ENCODE assay signal across 8 mouse cellular contexts in genomic region chr3:145923874-145924577, GRCm38 (mm10). TPM values are rescaled to one million over a fixed set of nuclear protein-coding genes. Genes with fewer than 3 reads are reported as not detected.
DNase-seq lines count a peak whose midpoint lies in the region; ATAC-seq lines count a peak whose summit lies in the region.

No protein-coding gene starts in this region.

- H3K4me2 ChIP-seq in forebrain, embryonic 14.5 days (ENCODE audit: low read length): peak overlapping the region; percentile 74
- H3K4me2 ChIP-seq in neural tube, embryonic 15.5 days: peak overlapping the region; percentile 72

- H3K27me3 ChIP-seq in forebrain, embryonic 14.5 days (replicated peaks; ENCODE audit: control insufficient read depth, insufficient read depth, low read length): no peaks in the 10 kb centered on the region
- no peaks in the 10 kb centered on the region for H3K27me3 ChIP-seq in neural tube, embryonic 15.5 days (replicated peaks)

- intact Hi-C loops in heart, postnatal 14 days (cut with DNase I): loop anchor here (5.0 to 10.0 kb wide), 3 partner anchors 277 to 809 kb away; partner anchors contain the start of genes Ccn1 and Odf2l

- no peaks in the 10 kb centered on the region for H3K9me3 ChIP-seq in forebrain, embryonic 14.5 days (replicated peaks; ENCODE audit: control insufficient read depth, low read length)
- H3K9me3 ChIP-seq in neural tube, embryonic 15.5 days (replicated peaks): no peaks in the 10 kb centered on the region

- peak overlapping the region; percentile 82 for H3K9ac ChIP-seq in forebrain, embryonic 14.5 days (ENCODE audit: low read length)
- peak overlapping the region; percentile 70 for H3K9ac ChIP-seq in neural tube, embryonic 15.5 days (replicated peaks)

- DNase-seq in ES-CJ7 (ENCODE audit: low read depth, low spot score): peak; percentile 100
- peak; percentile 99 for DNase-seq in cerebellum, adult 11 months
- peak; percentile 100 for DNase-seq in forebrain, embryonic 14.5 days (ENCODE audit: low spot score)
- peak; percentile 99 for DNase-seq in heart, postnatal 14 days
- DNase-seq in layer of hippocampus, adult 11-12 months (ENCODE audit: low spot score): peak; percentile 99
- peak; percentile 99 to 100 for DNase-seq in lung, adult 18-20 months
- DNase-seq in testis, postnatal 14 days (ENCODE audit: low spot score): peak; percentile 100

- H3K4me3 ChIP-seq in forebrain, embryonic 14.5 days (ENCODE audit: low read depth, low read length): peak overlapping the region; percentile 80
- peak overlapping the region; percentile 95 for H3K4me3 ChIP-seq in neural tube, embryonic 15.5 days (replicated peaks)

- peak overlapping the region; percentile 90 for H3K27ac ChIP-seq in forebrain, embryonic 14.5 days (ENCODE audit: low read depth, low read length)
- H3K27ac ChIP-seq in neural tube, embryonic 15.5 days (replicated peaks): peak overlapping the region; percentile 93

- WGBS in forebrain, embryonic 14.5 days: under 1% methylated on average over 56 of the region's 58 CpGs
- under 1% methylated on average over 56 of the region's 58 CpGs for WGBS in neural tube, embryonic 15.5 days

- peaks cover 6% of the 10 kb centered on the region for H3K36me3 ChIP-seq in forebrain, embryonic 14.5 days (ENCODE audit: control insufficient read depth, insufficient read depth, low read length)
- H3K36me3 ChIP-seq in neural tube, embryonic 15.5 days: peaks cover 5% of the 10 kb centered on the region; the same call in 1 of the 2 replicates

- ATAC-seq in forebrain, embryonic 14.5 days: peak; percentile 100
- ATAC-seq in neural tube, embryonic 15.5 days (ENCODE audit: low FRiP score): peak; percentile 100

- peaks cover 9% of the 10 kb centered on the region for H3K4me1 ChIP-seq in forebrain, embryonic 14.5 days (ENCODE audit: control insufficient read depth, insufficient read depth, low read length)
- peaks cover 17% of the 10 kb centered on the region for H3K4me1 ChIP-seq in neural tube, embryonic 15.5 days

RNA-seq across cellular contexts. Expression of gene Bcl10, which starts 1.4 kb away (rescaled TPM):
- 41.7 and 50.4 TPM in 2 replicates for polyA plus RNA-seq in forebrain, embryonic 14.5 days (2014; fragmentation: Nextera tagmentation; extraction: Ambion mirVana)
- 10 to 100 TPM; 20.8 to 22.1 TPM for total RNA-seq in heart, postnatal 14 days (2021)
- polyA plus RNA-seq in neural tube, embryonic 15.5 days (2015; fragmentation: Nextera tagmentation; extraction: Ambion mirVana): 33.9 and 41.4 TPM in 2 replicates

RNA-seq across cellular contexts. Expression of gene 2410004B18Rik, which starts 13.8 kb away (rescaled TPM):
- polyA plus RNA-seq in forebrain, embryonic 14.5 days (2014; fragmentation: Nextera tagmentation; extraction: Ambion mirVana): 76.4 and 83.3 TPM in 2 replicates
- total RNA-seq in heart, postnatal 14 days (2021): 10 to 100 TPM; 16.7 to 22.9 TPM
- polyA plus RNA-seq in neural tube, embryonic 15.5 days (2015; fragmentation: Nextera tagmentation; extraction: Ambion mirVana): 70.1 and 79.9 TPM in 2 replicates

Comparison
In these comparisons a context has a peak if more than half of its experiments do, and no peak if none do; other contexts are left out.
1. Peak in every context shown above with its lines: DNase-seq, ATAC-seq, H3K4me3 ChIP-seq and H3K27ac ChIP-seq.